Mouse (Mus musculus) liver, postnatal 0 days (tissue): Measurements from ENCODE around the gene Acot1. TPM values are rescaled to one million over a fixed set of nuclear protein-coding genes. Genes with fewer than 3 reads are reported as not detected.

Source experiments
- ATAC-seq: fragments of 200-750 bp; cut with Nextera tagmentation; 2 replicates; pipeline ENCODE4 v1.8.0; 2017; ENCODE audit warnings: mild to moderate bottlenecking, moderate library complexity
- DNase-seq: peaks from one replicate; pipeline ENCODE4 v3.0.0-alpha.2; 2016
- H3K27ac ChIP-seq: fragments of 300-500 bp; sonication (generic); 2 replicates; pipeline ENCODE4 v1.5.1; 2014; ENCODE audit warnings: antibody characterized with exemption, moderate library complexity, mild to moderate bottlenecking, low read depth
- H3K27me3 ChIP-seq: fragments of 300-500 bp; sonication (generic); 2 replicates; pipeline ENCODE4 v1.6.1; 2014; ENCODE audit warnings: low read length, control low read depth, mixed read lengths; ENCODE audit not compliant: insufficient read depth
- H3K36me3 ChIP-seq: fragments of 300-500 bp; sonication (generic); replicated peaks from 2 replicates; pipeline ENCODE4 v1.6.1; 2014; ENCODE audit warnings: mild to moderate bottlenecking, control low read depth, low read length, moderate library complexity, mixed read lengths; ENCODE audit not compliant: insufficient read depth
- H3K4me1 ChIP-seq: fragments of 300-500 bp; sonication (generic); 2 replicates; pipeline ENCODE4 v1.6.1; 2014; ENCODE audit warnings: antibody characterized with exemption, mild to moderate bottlenecking, control low read depth; ENCODE audit not compliant: insufficient read depth
- H3K4me2 ChIP-seq: fragments of 300-500 bp; sonication (generic); 2 replicates; pipeline ENCODE4 v1.6.1; 2014; ENCODE audit warnings: low read depth, mild to moderate bottlenecking, low read length, moderate library complexity, mixed read lengths
- H3K4me3 ChIP-seq: fragments of 300-500 bp; sonication (generic); 2 replicates; pipeline ENCODE4 v1.5.1; 2014; ENCODE audit warnings: low read depth, low read length
- H3K9ac ChIP-seq: fragments of 300-500 bp; sonication (generic); replicated peaks from 2 replicates; pipeline ENCODE4 v1.6.1; 2014; ENCODE audit warnings: mild to moderate bottlenecking, moderate library complexity
- H3K9me3 ChIP-seq: fragments of 300-500 bp; sonication (generic); 2 replicates; pipeline ENCODE4 v1.6.1; 2016; ENCODE audit warnings: mild to moderate bottlenecking, control low read depth, low read length, mixed read lengths
- CTCF ChIP-seq: sonication (generic); IDR thresholded peaks from 2 replicates; pipeline ENCODE4 v1.5.1; 2016; ENCODE audit warnings: antibody characterized with exemption, low read depth
- EP300 ChIP-seq: IDR thresholded peaks from 2 replicates; pipeline ENCODE4 v1.6.1; 2016; ENCODE audit warnings: antibody characterized with exemption, low read depth, mild to moderate bottlenecking
- WGBS: fragments of 180-500 bp; shearing (Covaris S2); extraction: QIAGEN DNeasy Blood & Tissue Kit; methylation state at CpG from one replicate; pipeline ENCODE4 v1.1.7; 2014; ENCODE audit not compliant: insufficient replicate concordance; 5-methylcytosine and 5-hydroxymethylcytosine counted together
- polyA plus RNA-seq: library from polyadenylated mRNA; unstranded; fragments of >200 nt; fragmentation: Nextera tagmentation; extraction: Ambion mirVana; gene quantifications from 2 replicates; pipeline ENCODE4 v1.2.1, GENCODE M21; 2015

Gene Acot1
- polyA plus RNA-seq, 1 experiment from 2014 or later, result 87.8 TPM

- ATAC-seq (no peak), DNase-seq (no peak)
- H3K9me3 ChIP-seq, result no peaks in the 10 kb centered on the region
- no peak overlapping the region for H3K4me2 ChIP-seq
- H3K27me3 ChIP-seq, result 0 out of 2 replicates have a peak, but pooled peaks cover 2% of the 10 kb centered on the region
- TF ChIP-seq CTCF (peak; percentile 56), EP300 (no peak)
- H3K27ac ChIP-seq, result no peak overlapping the region
- no peaks in the 10 kb centered on the region for H3K36me3 ChIP-seq
- no peak overlapping the region for H3K4me3 ChIP-seq
- H3K4me1 ChIP-seq, result no peaks in the 10 kb centered on the region
- H3K9ac ChIP-seq, result no peak overlapping the region
- 61% methylated on average over 5 of the region's 5 CpGs for WGBS
These were observed 53.9 kb downstream of the Acot1 start for GRCm38 (mm10) chr12:84063228-84063627.

DNA sequence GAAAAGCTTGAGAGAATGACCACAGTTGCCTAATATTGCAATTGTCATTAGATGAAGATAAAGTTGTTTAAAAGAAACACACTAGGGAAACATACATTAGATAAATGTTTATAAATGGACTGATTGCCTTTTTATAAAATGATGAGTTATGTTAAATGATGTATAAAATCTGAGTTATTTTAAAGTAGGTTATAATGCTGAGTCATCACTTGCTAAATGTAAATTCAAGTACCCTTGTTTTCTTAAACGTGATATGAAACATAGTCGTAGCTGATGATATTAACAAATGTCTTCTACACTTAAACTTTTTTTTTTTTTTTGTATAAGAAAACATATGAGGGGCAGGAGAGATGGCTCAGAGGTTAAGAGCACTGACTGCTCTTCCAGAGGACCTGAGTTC lies 54.5 kb downstream of the Acot1 start:
- 60% methylated on average over 2 of the region's 2 CpGs for WGBS
- Histone ChIP-seq H3K9me3 (no peaks in the 10 kb centered on the region), H3K4me3 (no peak overlapping the region), H3K9ac (no peak overlapping the region), H3K27me3 (peaks cover 8% of the 10 kb centered on the region), H3K36me3 (no peaks in the 10 kb centered on the region), H3K4me2 (no peak overlapping the region), H3K4me1 (no peaks in the 10 kb centered on the region), H3K27ac (no peak overlapping the region)
- no peak for DNase-seq
- no peak for ATAC-seq
- TF ChIP-seq EP300 (no peak), CTCF (no peak)

DNA sequence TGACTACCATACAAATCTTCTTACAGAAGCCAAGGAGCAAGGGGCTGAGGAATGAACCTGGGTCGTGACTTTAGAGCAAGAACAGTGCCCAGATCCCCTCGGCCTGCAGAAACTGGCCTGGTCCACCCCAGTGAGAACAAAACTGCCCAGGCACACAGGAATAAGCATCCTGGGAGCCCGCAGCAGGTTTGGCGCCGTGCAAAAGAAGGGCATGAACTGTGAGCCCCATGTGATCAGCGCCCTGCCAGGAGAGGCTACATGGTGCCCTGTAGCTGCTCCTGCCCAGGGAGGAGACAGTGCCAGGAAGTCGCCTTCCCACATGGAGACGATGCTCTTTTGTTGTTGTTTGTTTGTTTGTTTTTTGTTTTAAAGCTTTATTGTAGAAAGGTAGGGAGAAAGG lies 55.3 kb downstream of the Acot1 start:
- H3K4me1 ChIP-seq, result no peaks in the 10 kb centered on the region; the same call in 1 of the 2 replicates
- no peaks in the 10 kb centered on the region for H3K9me3 ChIP-seq
- H3K4me3 ChIP-seq, result no peak overlapping the region
- no peak for DNase-seq
- WGBS, result 70% methylated on average over 8 of the region's 8 CpGs
- H3K27ac ChIP-seq, result no peak overlapping the region
- ATAC-seq, result no peak
- H3K4me2 ChIP-seq, result no peak overlapping the region
- peaks cover 16% of the 10 kb centered on the region for H3K27me3 ChIP-seq
- no peak overlapping the region for H3K9ac ChIP-seq
- H3K36me3 ChIP-seq, result no peaks in the 10 kb centered on the region
- TF ChIP-seq EP300 (no peak), CTCF (no peak)

DNA sequence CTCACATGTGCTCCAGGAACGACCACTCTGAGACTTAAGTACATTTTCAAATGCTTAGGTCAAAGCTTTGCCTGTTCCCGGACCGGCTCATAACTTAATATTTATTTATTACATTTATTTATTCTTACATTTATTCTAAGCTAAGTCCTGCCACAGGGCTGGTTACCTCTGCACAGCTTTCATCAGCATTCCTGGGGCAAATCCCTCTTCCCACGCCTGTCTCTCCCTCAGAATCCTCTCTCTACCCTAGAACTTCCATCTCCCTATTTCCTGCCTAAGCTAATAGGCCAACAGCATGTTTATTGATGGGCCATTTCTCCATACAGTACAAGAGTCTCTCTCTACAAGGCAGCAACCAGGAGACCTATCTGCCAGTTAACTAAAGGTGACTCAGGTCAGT lies 58.5 kb downstream of the Acot1 start:
- no peaks in the 10 kb centered on the region for H3K9me3 ChIP-seq
- ATAC-seq (no peak), DNase-seq (no peak)
- H3K9ac ChIP-seq, result no peak overlapping the region
- peaks cover 28% of the 10 kb centered on the region for H3K27me3 ChIP-seq
- H3K4me3 ChIP-seq, result no peak overlapping the region
- TF ChIP-seq CTCF, result no peak
- TF ChIP-seq EP300, result no peak
- no peak overlapping the region for H3K27ac ChIP-seq
- H3K36me3 ChIP-seq, result no peaks in the 10 kb centered on the region
- H3K4me2 ChIP-seq, result no peak overlapping the region
- whole genome bisulfite sequencing, result 66% methylated on average over 4 of the region's 4 CpGs
- H3K4me1 ChIP-seq, result no peaks in the 10 kb centered on the region; the same call in 1 of the 2 replicates

Other genes with a start within 250 kb of the Acot1 start
- gene Papln, start 245.9 kb upstream of the Acot1 start, polyA plus RNA-seq, result 0.15 and 0.28 TPM in 2 replicates
- 13.0 and 14.5 TPM in 2 replicates for gene Numb, start 87.6 kb upstream of the Acot1 start, polyA plus RNA-seq
- gene Riox1, start 58.9 kb upstream of the Acot1 start, polyA plus RNA-seq, result 6.2 and 8.1 TPM in 2 replicates
- gene Heatr4, start 24.6 kb upstream of the Acot1 start, polyA plus RNA-seq, result not detected in 2 replicates
- 32.8 and 39.4 TPM in 2 replicates for gene Acot2, start 21.6 kb upstream of the Acot1 start, polyA plus RNA-seq
- gene Acot4, start 28.9 kb downstream of the Acot1 start, polyA plus RNA-seq, result 29.0 and 35.0 TPM in 2 replicates
- gene Gm49366, start 29.4 kb downstream of the Acot1 start, polyA plus RNA-seq, result not detected in 2 replicates
- 37.2 and 43.0 TPM in 2 replicates for gene Acot3, start 42.7 kb downstream of the Acot1 start, polyA plus RNA-seq
- 0.37 and 0.54 TPM in 2 replicates for gene Acot5, start 59.8 kb downstream of the Acot1 start, polyA plus RNA-seq
- 1.9 and 2.0 TPM in 2 replicates for gene Acot6, start 91.2 kb downstream of the Acot1 start, polyA plus RNA-seq
- 0.13 and 0.21 TPM in 2 replicates for gene Dnal1, start 104.9 kb downstream of the Acot1 start, polyA plus RNA-seq
- 0.28 and 0.35 TPM in 2 replicates for gene Pnma1, start 139.0 kb downstream of the Acot1 start, polyA plus RNA-seq
- gene Elmsan1, start 209.4 kb downstream of the Acot1 start, polyA plus RNA-seq, result 2.6 and 2.8 TPM in 2 replicates